Mouse (Mus musculus): ENCODE measurements around the gene Pxylp1. TPM values are rescaled to one million over a fixed set of nuclear protein-coding genes. Genes with fewer than 3 reads are reported as not detected.

Gene Pxylp1
- polyA plus RNA-seq, 1 experiment from 2014 or later, result 22.2 TPM

GRCm38 (mm10) chr9:96832516-96832915 is 60.0 kb downstream of the Pxylp1 start:
- no peak overlapping the region for H3K27ac ChIP-seq (ENCODE audit: low read length)
- H3K9ac ChIP-seq (replicated peaks; ENCODE audit: low read length), result no peak overlapping the region
- no peaks in the 10 kb centered on the region for H3K36me3 ChIP-seq (ENCODE audit: insufficient read depth, low read length)
- H3K4me2 ChIP-seq (replicated peaks; ENCODE audit: low read depth, low read length), result no peak overlapping the region
- H3K27me3 ChIP-seq (ENCODE audit: insufficient read depth, low read length), result no peaks in the 10 kb centered on the region
- no peak for ATAC-seq (ENCODE audit: low FRiP score, low TSS enrichment)
- no peaks in the 10 kb centered on the region for H3K9me3 ChIP-seq (ENCODE audit: low read length)
- H3K4me3 ChIP-seq (ENCODE audit: low read length), result no peak overlapping the region
- H3K4me1 ChIP-seq (ENCODE audit: insufficient read depth, low read length), result no peaks in the 10 kb centered on the region; the same call in 1 of the 2 replicates
- WGBS, result 67% methylated on average over 4 of the region's 4 CpGs

- 76% methylated on average over 17 of the region's 17 CpGs for WGBS
- H3K4me1 ChIP-seq (ENCODE audit: insufficient read depth, low read length), result no peaks in the 10 kb centered on the region; the same call in 1 of the 2 replicates
- ATAC-seq (ENCODE audit: low FRiP score, low TSS enrichment), result no peak
Measured at GRCm38 (mm10) chr9:96830856-96831359, 61.6 kb downstream of the Pxylp1 start.

GRCm38 (mm10) chr9:96829682-96830081 is 62.8 kb downstream of the Pxylp1 start:
- Histone ChIP-seq H3K4me3 (ENCODE audit: low read length) (no peak overlapping the region), H3K9me3 (ENCODE audit: low read length) (no peaks in the 10 kb centered on the region), H3K27me3 (ENCODE audit: insufficient read depth, low read length) (no peaks in the 10 kb centered on the region), H3K36me3 (ENCODE audit: insufficient read depth, low read length) (0 out of 2 replicates have a peak, but pooled peaks cover 7% of the 10 kb centered on the region), H3K4me1 (ENCODE audit: insufficient read depth, low read length) (no peaks in the 10 kb centered on the region; the same call in 1 of the 2 replicates), H3K4me2 (replicated peaks; ENCODE audit: low read depth, low read length) (no peak overlapping the region), H3K27ac (ENCODE audit: low read length) (no peak overlapping the region), H3K9ac (replicated peaks; ENCODE audit: low read length) (no peak overlapping the region)
- no peak for ATAC-seq (ENCODE audit: low FRiP score, low TSS enrichment)
- WGBS, result 89% methylated on average over 2 of the region's 3 CpGs

More at GRCm38 (mm10) chr9:96830856-96831359, 61.6 kb downstream of the Pxylp1 start:
- H3K4me2 ChIP-seq (replicated peaks; ENCODE audit: low read depth, low read length), result no peak overlapping the region
- no peaks in the 10 kb centered on the region for H3K27me3 ChIP-seq (ENCODE audit: insufficient read depth, low read length)
- no peak overlapping the region for H3K4me3 ChIP-seq (ENCODE audit: low read length)
- no peaks in the 10 kb centered on the region for H3K9me3 ChIP-seq (ENCODE audit: low read length)
- no peaks in the 10 kb centered on the region for H3K36me3 ChIP-seq (ENCODE audit: insufficient read depth, low read length)
- H3K9ac ChIP-seq (replicated peaks; ENCODE audit: low read length), result no peak overlapping the region
- H3K27ac ChIP-seq (ENCODE audit: low read length), result no peak overlapping the region

DNA sequence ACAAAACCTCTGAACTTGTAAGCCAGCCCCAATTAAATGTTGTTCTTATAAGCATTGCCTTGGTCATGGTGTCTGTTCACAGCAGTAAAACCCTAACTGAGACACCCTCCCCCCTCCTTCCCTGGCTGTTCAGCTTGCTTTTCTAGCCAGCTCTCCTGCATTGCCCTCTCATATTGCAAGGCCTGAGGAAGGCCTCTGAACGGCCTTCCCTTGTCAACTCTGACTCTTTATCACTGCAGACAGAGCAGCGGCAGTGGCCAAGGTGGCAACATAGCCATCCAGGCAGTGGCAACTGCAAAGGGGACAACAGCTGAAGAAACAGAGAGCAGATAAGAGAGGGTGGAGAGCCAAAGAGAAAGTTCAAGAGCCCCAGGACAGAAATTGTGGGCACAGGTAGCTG is 64.4 kb downstream of the Pxylp1 start:
- H3K4me2 ChIP-seq (replicated peaks; ENCODE audit: low read depth, low read length), result no peak overlapping the region
- H3K27me3 ChIP-seq (ENCODE audit: insufficient read depth, low read length), result no peaks in the 10 kb centered on the region
- no peak overlapping the region for H3K27ac ChIP-seq (ENCODE audit: low read length)
- no peaks in the 10 kb centered on the region; the same call in 1 of the 2 replicates for H3K4me1 ChIP-seq (ENCODE audit: insufficient read depth, low read length)
- H3K4me3 ChIP-seq (ENCODE audit: low read length), result no peak overlapping the region
- no peaks in the 10 kb centered on the region for H3K9me3 ChIP-seq (ENCODE audit: low read length)
- ATAC-seq (ENCODE audit: low FRiP score, low TSS enrichment), result no peak
- 46% methylated on average over 2 of the region's 2 CpGs for WGBS
- no peak overlapping the region for H3K9ac ChIP-seq (replicated peaks; ENCODE audit: low read length)
- 0 out of 2 replicates have a peak, but pooled peaks cover 8% of the 10 kb centered on the region for H3K36me3 ChIP-seq (ENCODE audit: insufficient read depth, low read length)

- Histone ChIP-seq H3K9me3 (ENCODE audit: low read length) (no peaks in the 10 kb centered on the region), H3K27me3 (ENCODE audit: insufficient read depth, low read length) (no peaks in the 10 kb centered on the region), H3K9ac (replicated peaks; ENCODE audit: low read length) (no peak overlapping the region), H3K36me3 (ENCODE audit: insufficient read depth, low read length) (0 out of 2 replicates have a peak, but pooled peaks cover 8% of the 10 kb centered on the region), H3K4me3 (ENCODE audit: low read length) (no peak overlapping the region), H3K27ac (ENCODE audit: low read length) (no peak overlapping the region), H3K4me2 (replicated peaks; ENCODE audit: low read depth, low read length) (no peak overlapping the region), H3K4me1 (ENCODE audit: insufficient read depth, low read length) (no peaks in the 10 kb centered on the region)
- ATAC-seq (ENCODE audit: low FRiP score, low TSS enrichment), result no peak
- 71% methylated on average over 12 of the region's 12 CpGs for WGBS
Measured at GRCm38 (mm10) chr9:96827002-96827785, 65.3 kb downstream of the Pxylp1 start.

DNA sequence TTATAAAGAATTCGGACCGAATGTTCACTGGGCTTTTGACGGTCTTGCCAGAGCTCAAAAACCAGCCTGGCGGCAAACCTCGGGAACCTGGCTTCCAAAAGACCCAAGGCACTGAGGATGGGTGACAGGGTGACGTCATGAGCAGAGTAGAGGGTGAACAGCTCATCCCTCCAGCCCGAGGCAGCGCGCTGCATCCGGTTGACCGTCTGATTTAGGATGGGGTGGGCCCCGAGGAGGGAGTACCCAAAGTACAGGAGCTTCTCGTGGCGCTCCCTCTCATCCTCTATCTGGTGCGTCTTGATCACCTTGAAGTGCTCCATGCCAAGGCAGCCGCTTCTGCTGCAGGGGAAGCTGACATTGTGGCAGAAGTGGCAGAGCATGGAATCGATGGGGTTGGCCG is 67.6 kb downstream of the Pxylp1 start:
- H3K4me1 ChIP-seq (ENCODE audit: insufficient read depth, low read length), result no peaks in the 10 kb centered on the region
- no peak overlapping the region for H3K9ac ChIP-seq (replicated peaks; ENCODE audit: low read length)
- H3K27me3 ChIP-seq (ENCODE audit: insufficient read depth, low read length), result no peaks in the 10 kb centered on the region
- H3K4me2 ChIP-seq (replicated peaks; ENCODE audit: low read depth, low read length), result no peak overlapping the region
- H3K36me3 ChIP-seq (ENCODE audit: insufficient read depth, low read length), result 0 out of 2 replicates have a peak, but pooled peaks cover 8% of the 10 kb centered on the region
- WGBS, result 95% methylated on average over 18 of the region's 18 CpGs
- H3K27ac ChIP-seq (ENCODE audit: low read length), result no peak overlapping the region
- no peak overlapping the region for H3K4me3 ChIP-seq (ENCODE audit: low read length)
- no peak for ATAC-seq (ENCODE audit: low FRiP score, low TSS enrichment)
- no peaks in the 10 kb centered on the region for H3K9me3 ChIP-seq (ENCODE audit: low read length)

GRCm38 (mm10) chr9:96824026-96824425 is 68.4 kb downstream of the Pxylp1 start:
- Histone ChIP-seq H3K27me3 (ENCODE audit: insufficient read depth, low read length) (no peaks in the 10 kb centered on the region), H3K9ac (replicated peaks; ENCODE audit: low read length) (no peak overlapping the region), H3K9me3 (ENCODE audit: low read length) (no peaks in the 10 kb centered on the region), H3K4me1 (ENCODE audit: insufficient read depth, low read length) (no peaks in the 10 kb centered on the region), H3K36me3 (ENCODE audit: insufficient read depth, low read length) (0 out of 2 replicates have a peak, but pooled peaks cover 8% of the 10 kb centered on the region), H3K4me3 (ENCODE audit: low read length) (no peak overlapping the region), H3K4me2 (replicated peaks; ENCODE audit: low read depth, low read length) (no peak overlapping the region), H3K27ac (ENCODE audit: low read length) (no peak overlapping the region)
- no peak for ATAC-seq (ENCODE audit: low FRiP score, low TSS enrichment)
- WGBS, result 69% methylated on average over 12 of the region's 12 CpGs

GRCm38 (mm10) chr9:96823541-96823940 is 68.9 kb downstream of the Pxylp1 start:
- 70% methylated on average over 5 of the region's 5 CpGs for WGBS
- no peak overlapping the region for H3K4me2 ChIP-seq (replicated peaks; ENCODE audit: low read depth, low read length)
- no peaks in the 10 kb centered on the region for H3K27me3 ChIP-seq (ENCODE audit: insufficient read depth, low read length)
- no peaks in the 10 kb centered on the region for H3K9me3 ChIP-seq (ENCODE audit: low read length)
- no peak for ATAC-seq (ENCODE audit: low FRiP score, low TSS enrichment)
- H3K4me1 ChIP-seq (ENCODE audit: insufficient read depth, low read length), result no peaks in the 10 kb centered on the region
- H3K27ac ChIP-seq (ENCODE audit: low read length), result no peak overlapping the region
- H3K9ac ChIP-seq (replicated peaks; ENCODE audit: low read length), result no peak overlapping the region
- no peak overlapping the region for H3K4me3 ChIP-seq (ENCODE audit: low read length)
- H3K36me3 ChIP-seq (ENCODE audit: insufficient read depth, low read length), result 0 out of 2 replicates have a peak, but pooled peaks cover 8% of the 10 kb centered on the region

DNA sequence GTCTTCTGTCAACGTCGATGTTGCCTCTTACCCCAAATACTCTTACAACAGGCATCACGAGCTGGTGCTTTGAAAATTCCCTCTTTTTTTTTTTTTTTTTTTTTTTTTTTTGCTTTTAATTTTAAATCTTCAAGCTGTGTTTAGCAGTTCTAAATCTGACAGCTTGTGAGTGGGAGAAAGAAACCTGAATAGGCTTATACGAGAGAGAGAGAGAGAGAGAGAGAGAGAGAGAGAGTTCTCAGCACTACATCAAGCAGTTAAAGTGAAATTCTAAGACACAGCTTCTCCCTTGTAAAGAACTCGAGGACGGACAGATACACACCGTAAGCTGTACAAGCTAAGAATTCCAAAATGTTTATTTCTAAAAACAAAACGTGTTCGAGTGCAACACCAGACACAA is 69.5 kb downstream of the Pxylp1 start:
- Histone ChIP-seq H3K4me3 (ENCODE audit: low read length) (no peak overlapping the region), H3K9me3 (ENCODE audit: low read length) (no peaks in the 10 kb centered on the region), H3K36me3 (ENCODE audit: insufficient read depth, low read length) (0 out of 2 replicates have a peak, but pooled peaks cover 8% of the 10 kb centered on the region), H3K4me2 (replicated peaks; ENCODE audit: low read depth, low read length) (no peak overlapping the region), H3K4me1 (ENCODE audit: insufficient read depth, low read length) (no peaks in the 10 kb centered on the region), H3K27me3 (ENCODE audit: insufficient read depth, low read length) (no peaks in the 10 kb centered on the region), H3K9ac (replicated peaks; ENCODE audit: low read length) (no peak overlapping the region), H3K27ac (ENCODE audit: low read length) (no peak overlapping the region)
- 81% methylated on average over 9 of the region's 9 CpGs for WGBS
- ATAC-seq (ENCODE audit: low FRiP score, low TSS enrichment), result no peak
